Mouse (Mus musculus) v-Abl transformed pro-B cells (cell line): ENCODE data around the gene Galnt4.

Experiments
- in situ Hi-C, 2 experiments: fragments of 400-800 bp; cut with MboI; formaldehyde crosslinking; loops; one replicate each; pipeline ENCODE4 v1.15.1; 2025; ENCODE audit not compliant: unreplicated experiment in 2 of 2

The Galnt4 gene

GRCm38 (mm10) chr10:99107964-99108363 is at the start of gene Galnt4:
Gene Galnt4, plus strand, starts transcription at chr10:99108159.
- in situ Hi-C loops, result loop anchor here (5.0 to 10.0 kb wide), 5 partner anchors 39 to 509 kb away; partner anchors contain the start of gene Dusp6 (in 2 of the 2)

DNA sequence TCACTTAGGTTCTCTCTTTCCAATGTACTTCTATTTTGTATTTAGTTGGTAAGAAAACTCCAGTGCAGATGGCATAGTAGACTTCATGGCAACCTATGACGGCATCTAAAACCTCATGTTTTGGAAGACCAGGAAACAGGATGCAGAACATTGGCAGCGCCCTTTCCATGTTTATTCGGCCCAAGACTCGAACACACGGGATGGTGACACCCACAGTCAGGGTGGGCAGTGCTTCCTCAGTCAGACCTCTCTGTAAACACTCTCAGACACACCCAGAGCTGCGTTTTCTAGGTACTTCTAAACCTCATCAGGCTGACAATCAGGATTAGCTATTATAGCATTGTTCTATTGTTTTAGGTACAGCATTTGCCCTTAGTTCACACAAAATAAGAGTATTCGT is 47.4 kb upstream of the Galnt4 start:
- in situ Hi-C loops, result no loop called here

DNA sequence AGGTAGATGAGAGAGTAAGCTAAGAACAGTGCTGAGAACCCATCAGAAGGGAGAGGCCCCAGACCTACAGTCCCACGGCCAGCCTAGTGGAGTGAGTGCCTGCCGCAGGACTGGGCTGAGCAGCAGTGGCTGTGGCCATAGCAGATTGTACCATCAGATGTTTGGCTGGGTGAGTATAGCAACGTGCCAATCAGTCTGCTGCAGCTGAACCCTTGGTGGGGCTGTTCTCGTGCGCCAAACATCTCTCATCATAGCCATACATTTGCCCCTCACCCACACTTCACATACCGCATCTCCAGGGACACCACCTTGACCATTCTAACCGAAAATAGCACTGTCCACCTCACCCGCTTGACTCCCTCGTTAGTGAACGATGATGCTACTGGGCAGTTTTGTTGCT is 46.5 kb upstream of the Galnt4 start:
- in situ Hi-C loops, result no loop called here

- in situ Hi-C loops, result no loop called here
Measured at GRCm38 (mm10) chr10:99062546-99062945, 45.4 kb upstream of the Galnt4 start.

DNA sequence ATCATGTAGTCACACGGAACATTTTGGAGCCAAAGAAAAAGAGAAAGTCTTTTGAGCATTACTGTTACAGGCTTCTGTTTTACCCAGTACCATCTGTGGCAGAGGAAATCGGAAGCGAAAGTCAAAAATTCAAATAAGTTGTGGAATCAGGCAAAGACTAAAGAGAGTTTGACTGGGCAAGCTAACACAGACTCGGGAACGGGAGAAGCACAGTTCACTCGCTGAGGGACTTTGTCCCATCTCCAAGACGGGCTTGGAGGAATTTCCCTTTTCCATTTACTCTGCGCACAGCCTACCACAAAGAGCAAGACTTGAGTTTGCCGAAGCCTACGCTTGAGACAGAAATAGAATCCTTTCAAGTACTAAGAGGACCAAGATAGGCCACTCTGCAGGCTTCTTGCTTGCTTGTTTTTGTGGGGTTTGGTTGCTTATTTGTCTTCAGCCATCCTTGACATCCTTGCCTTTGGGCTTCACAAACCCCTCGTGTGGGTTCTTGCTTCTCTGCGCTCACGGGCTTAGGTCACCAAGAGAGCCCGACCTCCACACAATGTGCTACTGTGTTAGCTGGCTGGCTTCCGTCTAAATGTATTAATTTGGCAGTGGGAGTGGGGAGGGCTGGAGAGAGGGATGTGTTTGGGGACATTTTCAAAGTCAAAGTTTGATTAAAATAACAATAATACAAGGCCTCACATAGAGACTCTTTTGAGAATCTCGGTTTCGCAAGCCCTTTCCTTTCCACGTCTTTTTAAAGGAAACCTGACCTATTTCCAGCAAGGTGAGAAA is 31.7 kb upstream of the Galnt4 start:
- in situ Hi-C loops, result no loop called here

DNA sequence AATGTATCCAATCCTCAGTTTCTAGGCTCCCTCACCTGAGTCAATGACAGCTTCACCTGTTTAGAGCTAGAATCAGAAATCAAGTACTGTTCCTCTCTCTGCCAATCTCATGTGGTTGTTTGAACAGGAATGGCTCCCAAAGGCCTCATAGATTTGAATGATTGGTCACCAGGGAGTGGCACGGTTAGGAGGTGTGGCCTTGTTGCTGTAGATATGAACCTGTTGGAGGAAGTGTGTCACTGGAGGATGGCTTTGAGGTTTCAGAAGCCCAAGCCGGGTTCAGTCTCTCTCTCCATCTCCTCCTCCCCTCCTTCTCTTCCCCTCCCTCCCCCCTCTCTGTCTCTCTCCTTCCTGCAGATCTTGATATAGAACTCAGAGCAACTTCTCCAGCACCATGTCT is 29.3 kb upstream of the Galnt4 start:
- in situ Hi-C loops, result no loop called here

GRCm38 (mm10) chr10:99081569-99081990 is 26.4 kb upstream of the Galnt4 start:
- in situ Hi-C loops, result loop anchor here in 1 of 2 experiments (5.0 kb wide), 2 partner anchors 584 to 1704 kb away; no protein-coding TSS in a partner anchor

GRCm38 (mm10) chr10:99083431-99084003 is 24.4 kb upstream of the Galnt4 start:
- in situ Hi-C loops, result loop anchor here in 1 of 2 experiments (5.0 kb wide), 2 partner anchors 586 to 1706 kb away; no protein-coding TSS in a partner anchor

GRCm38 (mm10) chr10:99084397-99085239 is 23.3 kb upstream of the Galnt4 start:
- in situ Hi-C loops, result loop anchor here in 1 of 2 experiments (5.0 kb wide), 3 partner anchors 587 to 1707 kb away; no protein-coding TSS in a partner anchor

- in situ Hi-C loops, result loop anchor here in 1 of 2 experiments (5.0 kb wide), 1 partner anchor 1373 kb away; no protein-coding TSS in a partner anchor
Measured at GRCm38 (mm10) chr10:99085240-99085587, 22.7 kb upstream of the Galnt4 start.

- in situ Hi-C loops, result loop anchor here in 1 of 2 experiments (5.0 kb wide), 1 partner anchor 1374 kb away; no protein-coding TSS in a partner anchor
Measured at GRCm38 (mm10) chr10:99086029-99086428, 21.9 kb upstream of the Galnt4 start.

DNA sequence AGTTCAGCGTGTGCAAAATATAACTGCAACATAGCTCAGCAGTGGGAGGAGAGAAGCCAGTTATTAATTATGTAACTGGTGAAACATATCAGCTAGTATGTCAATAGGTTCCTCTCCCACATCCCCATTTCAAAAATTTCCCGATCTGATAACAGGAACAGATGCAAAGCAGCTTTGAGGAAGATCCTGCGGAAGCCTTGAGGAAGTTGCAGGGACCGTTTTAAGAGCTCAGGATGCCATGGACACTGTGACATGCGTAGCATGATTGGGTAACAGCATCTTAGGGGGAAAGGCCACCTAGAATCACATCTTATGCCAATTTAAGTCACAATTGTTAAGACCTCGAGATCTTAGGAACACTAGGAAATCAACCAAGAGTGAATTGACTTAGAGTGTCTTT is 18.1 kb upstream of the Galnt4 start:
- in situ Hi-C loops, result loop anchor here (5.0 to 10.0 kb wide), 5 partner anchors 527 to 1715 kb away; no protein-coding TSS in a partner anchor

DNA sequence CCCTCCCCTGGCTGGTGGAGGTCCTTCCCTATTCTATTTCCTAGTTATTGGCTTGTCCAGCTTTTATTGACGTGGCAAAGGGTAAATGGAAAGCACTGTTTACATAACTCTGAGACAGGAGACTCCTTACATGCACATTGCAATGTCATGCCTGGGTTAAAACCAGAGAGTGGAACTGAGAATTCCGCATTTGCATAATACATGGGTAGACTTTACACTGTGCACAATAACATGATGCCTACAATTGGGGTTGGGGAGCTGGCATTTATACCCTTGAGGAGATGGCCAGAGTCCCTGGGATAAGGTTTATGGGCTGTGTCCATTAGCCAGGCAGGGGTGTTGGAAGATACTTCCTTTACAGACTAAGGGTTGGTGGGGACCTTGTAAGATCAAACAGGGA is 14.6 kb upstream of the Galnt4 start:
- in situ Hi-C loops, result loop anchor here in 1 of 2 experiments (5.0 to 10.0 kb wide), 4 partner anchors 524 to 1719 kb away; no protein-coding TSS in a partner anchor

- in situ Hi-C loops, result loop anchor here in 1 of 2 experiments (10.0 kb wide), 1 partner anchor 1720 kb away; no protein-coding TSS in a partner anchor
Measured at GRCm38 (mm10) chr10:99095114-99095513, 12.8 kb upstream of the Galnt4 start.

GRCm38 (mm10) chr10:99097374-99097773 is 10.6 kb upstream of the Galnt4 start:
- in situ Hi-C loops, result loop anchor here in 1 of 2 experiments (10.0 kb wide), 1 partner anchor 1723 kb away; no protein-coding TSS in a partner anchor

GRCm38 (mm10) chr10:99105522-99105921 is 2.4 kb upstream of the Galnt4 start:
- in situ Hi-C loops, result loop anchor here (5.0 to 10.0 kb wide), 5 partner anchors 42 to 512 kb away; partner anchors contain the start of gene Dusp6 (in 2 of the 2)

GRCm38 (mm10) chr10:99106311-99106702 is 1.7 kb upstream of the Galnt4 start:
- in situ Hi-C loops, result loop anchor here (5.0 to 10.0 kb wide), 5 partner anchors 41 to 511 kb away; partner anchors contain the start of gene Dusp6 (in 2 of the 2)

GRCm38 (mm10) chr10:99106703-99107631 is 992 bp upstream of the Galnt4 start, which contains the start of gene Poc1b:
Gene Poc1b, plus strand, starts transcription at chr10:99107036.
- in situ Hi-C loops, result loop anchor here (5.0 to 10.0 kb wide), 5 partner anchors 40 to 510 kb away; partner anchors contain the start of gene Dusp6 (in 2 of the 2)
